Mouse (Mus musculus): ENCODE data around the gene Lrrk1. TPM values are rescaled to one million over a fixed set of nuclear protein-coding genes. Genes with fewer than 3 reads are reported as not detected.

Lrrk1 gene
- total RNA-seq, 2 experiments from 2014 or later, result 3.3 to 4.9 TPM

GRCm38 (mm10) chr7:66307791-66308190, 80.4 kb downstream of the Lrrk1 start:
- intact Hi-C loops (cut with DNase I), result loop anchor here (2.0 kb wide), 1 partner anchor 81 kb away; the partner anchor contains the start of gene Lrrk1
- DNase-seq, result no peak

GRCm38 (mm10) chr7:66305714-66306198, 82.4 kb downstream of the Lrrk1 start:
- intact Hi-C loops (cut with DNase I), result no loop called here
- DNase-seq, result no peak

- intact Hi-C loops (cut with DNase I), result no loop called here
- no peak for DNase-seq
Observed at GRCm38 (mm10) chr7:66304993-66305713, 83.0 kb downstream of the Lrrk1 start.

- intact Hi-C loops (cut with DNase I), result no loop called here
- DNase-seq, result no peak
Observed at GRCm38 (mm10) chr7:66303922-66304660, 84.1 kb downstream of the Lrrk1 start.

- no peak for DNase-seq
- intact Hi-C loops (cut with DNase I), result loop anchor here (1.0 kb wide), 1 partner anchor 199 kb away; no protein-coding TSS in a partner anchor
Observed at GRCm38 (mm10) chr7:66301486-66301885, 86.7 kb downstream of the Lrrk1 start.

GRCm38 (mm10) chr7:66300680-66301079, 87.5 kb downstream of the Lrrk1 start:
- peak; percentile 52 to 69 for DNase-seq
- intact Hi-C loops (cut with DNase I), result loop anchor here (1.0 kb wide), 1 partner anchor 198 kb away; no protein-coding TSS in a partner anchor

- intact Hi-C loops (cut with DNase I), result no loop called here
- DNase-seq, result no peak
Observed at GRCm38 (mm10) chr7:66297656-66298021, 90.5 kb downstream of the Lrrk1 start.

GRCm38 (mm10) chr7:66296921-66297655, 91.1 kb downstream of the Lrrk1 start:
- intact Hi-C loops (cut with DNase I), result no loop called here
- DNase-seq, result no peak

- DNase-seq, result no peak
- intact Hi-C loops (cut with DNase I), result no loop called here
Observed at GRCm38 (mm10) chr7:66292552-66293376, 95.4 kb downstream of the Lrrk1 start.

- no peak for DNase-seq
- intact Hi-C loops (cut with DNase I), result no loop called here
Observed at GRCm38 (mm10) chr7:66292010-66292409, 96.1 kb downstream of the Lrrk1 start.

GRCm38 (mm10) chr7:66282984-66283612, 105.1 kb downstream of the Lrrk1 start:
- intact Hi-C loops (cut with DNase I), result no loop called here

GRCm38 (mm10) chr7:66282265-66282664, 105.9 kb downstream of the Lrrk1 start:
- DNase-seq, result no peak

More at GRCm38 (mm10) chr7:66282984-66283612, 105.1 kb downstream of the Lrrk1 start:
- no peak for DNase-seq

GRCm38 (mm10) chr7:66278001-66278400, 110.1 kb downstream of the Lrrk1 start:
- intact Hi-C loops (cut with DNase I), result no loop called here
- DNase-seq, result no peak

More at GRCm38 (mm10) chr7:66282265-66282664, 105.9 kb downstream of the Lrrk1 start:
- intact Hi-C loops (cut with DNase I), result no loop called here

- no peak for DNase-seq
- intact Hi-C loops (cut with DNase I), result no loop called here
Observed at GRCm38 (mm10) chr7:66273494-66273893, 114.7 kb downstream of the Lrrk1 start.

GRCm38 (mm10) chr7:66271226-66271625, 116.9 kb downstream of the Lrrk1 start:
- intact Hi-C loops (cut with DNase I), result no loop called here
- no peak for DNase-seq

- no peak for DNase-seq
- intact Hi-C loops (cut with DNase I), result no loop called here
Observed at GRCm38 (mm10) chr7:66266942-66267850, 121.0 kb downstream of the Lrrk1 start.

GRCm38 (mm10) chr7:66263421-66263820, 124.7 kb downstream of the Lrrk1 start:
- no peak for DNase-seq
- intact Hi-C loops (cut with DNase I), result no loop called here

- no peak for DNase-seq
- intact Hi-C loops (cut with DNase I), result no loop called here
Observed at GRCm38 (mm10) chr7:66262570-66263156, 125.5 kb downstream of the Lrrk1 start.

Data from gastrocnemius, postnatal 36 days (tissue).